Mouse (Mus musculus): ENCODE measurements around the gene Mnat1.
"Not testable (repeated sequence)": the region's sequence is repeated elsewhere in the genome, so short reads cannot be mapped to it uniquely, and the experiment has no call there.

The Mnat1 gene

DNA sequence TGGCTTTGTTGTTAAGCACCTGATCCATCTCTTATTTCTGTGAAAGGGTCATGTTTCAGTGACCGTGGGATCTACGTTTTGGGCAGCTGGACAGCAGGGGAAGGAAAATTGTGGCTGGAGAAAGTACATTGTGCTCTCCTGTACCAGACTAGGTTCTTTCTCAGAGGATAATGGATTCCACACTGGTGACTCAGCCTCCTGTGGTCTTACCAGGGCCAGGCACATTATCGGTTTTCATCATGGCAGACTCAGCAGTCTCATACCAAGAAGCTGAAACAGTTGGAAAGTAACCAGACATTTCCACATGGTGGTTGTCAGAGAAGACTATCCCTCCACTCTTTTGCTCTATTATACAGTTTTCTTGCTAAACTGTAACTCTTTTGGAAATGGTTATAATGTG, 23.7 kb downstream of the Mnat1 start:
- DNase-seq (ENCODE audit: low read depth, low spot score) = no peak

DNA sequence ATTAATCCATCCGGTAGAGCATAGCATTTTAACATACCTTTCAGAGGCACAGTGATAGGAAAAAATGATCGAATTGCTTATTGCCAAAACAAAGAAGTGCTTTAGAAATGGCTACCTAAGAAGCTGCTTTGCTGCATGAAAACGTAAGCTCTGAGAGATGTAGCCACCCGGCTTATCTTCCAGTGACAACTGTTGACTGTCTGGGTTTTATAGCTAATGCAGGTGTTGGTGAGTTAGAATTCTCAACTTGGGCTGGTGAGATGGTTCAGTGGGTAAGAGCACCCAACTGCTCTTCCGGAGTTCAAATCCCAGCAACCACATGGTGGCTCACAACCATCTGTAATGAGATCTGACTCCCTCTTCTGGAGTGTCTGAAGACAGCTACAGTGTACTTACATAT, 27.5 kb downstream of the Mnat1 start:
- not testable (repeated sequence) for DNase-seq (ENCODE audit: low read depth, low spot score)

- DNase-seq (ENCODE audit: low read depth, low spot score) = no peak
Measured at GRCm38 (mm10) chr12:73154150-73154549, 30.6 kb downstream of the Mnat1 start.

GRCm38 (mm10) chr12:73160341-73160740, 36.8 kb downstream of the Mnat1 start:
- DNase-seq (ENCODE audit: low read depth, low spot score) = no peak

DNA sequence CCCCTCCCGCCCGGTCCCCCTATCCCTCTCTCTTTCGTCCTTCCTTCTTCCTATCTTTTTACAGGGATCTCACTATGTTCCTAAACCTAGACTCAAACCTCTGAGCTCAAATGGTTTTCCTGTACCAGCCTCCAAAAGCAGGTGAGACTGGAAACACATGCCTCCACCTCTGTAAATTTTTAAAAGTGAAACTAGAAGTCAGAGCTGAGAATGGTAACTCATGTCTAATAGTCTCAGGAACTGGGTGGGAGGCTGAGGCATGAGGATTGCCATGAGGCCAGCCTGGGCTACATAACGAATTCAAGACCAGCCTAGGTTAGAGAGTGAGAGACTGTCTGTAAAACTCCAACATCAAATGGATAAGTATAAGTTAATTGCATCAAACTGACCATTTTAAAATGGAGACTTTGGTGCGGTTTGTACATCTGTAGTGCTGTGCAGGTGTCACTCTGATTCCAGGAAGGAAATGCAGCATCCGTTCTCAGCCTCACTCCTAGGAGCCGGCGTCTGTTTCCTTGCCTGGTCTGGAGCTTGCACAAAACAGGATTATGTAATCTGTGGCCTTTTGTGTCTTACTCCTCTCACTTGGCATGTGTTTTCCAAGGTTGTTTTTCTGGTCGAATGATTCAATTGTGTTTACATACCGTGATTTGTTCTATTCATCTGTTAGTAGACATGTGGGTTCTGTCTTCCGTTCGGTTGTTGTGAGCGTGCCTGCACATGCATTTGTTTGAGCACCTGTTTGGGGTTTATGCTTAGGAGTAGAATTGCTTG, 39.1 kb downstream of the Mnat1 start:
- DNase-seq (ENCODE audit: low read depth, low spot score) = peak; percentile 39

GRCm38 (mm10) chr12:73170794-73171193, 47.3 kb downstream of the Mnat1 start:
- no peak for DNase-seq (ENCODE audit: low read depth, low spot score)

GRCm38 (mm10) chr12:73183896-73184295, 60.4 kb downstream of the Mnat1 start:
- DNase-seq (ENCODE audit: low read depth, low spot score) = no peak

DNA sequence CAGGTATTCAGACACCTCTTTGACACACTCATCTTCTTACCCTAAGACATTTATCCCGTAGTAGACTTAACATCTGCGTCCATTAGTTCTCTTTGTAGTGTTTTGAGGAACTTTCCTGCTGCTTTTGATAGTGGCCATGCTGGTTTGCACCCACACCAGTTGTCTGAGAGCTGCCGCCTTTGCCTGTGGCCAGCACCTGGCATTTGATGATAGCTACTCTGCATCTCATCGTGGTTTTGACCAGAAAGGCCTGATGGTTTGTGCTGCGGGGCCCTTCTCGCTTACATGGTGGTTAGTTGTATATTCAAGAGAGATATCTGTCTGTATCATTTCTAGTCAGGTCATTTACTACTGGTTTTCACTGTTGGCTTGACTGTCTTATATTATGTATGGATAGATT, 73.8 kb downstream of the Mnat1 start:
- DNase-seq (ENCODE audit: low read depth, low spot score) = no peak

- no peak for DNase-seq (ENCODE audit: low read depth, low spot score)
Measured at GRCm38 (mm10) chr12:73198451-73198850, 74.9 kb downstream of the Mnat1 start.

- DNase-seq (ENCODE audit: low read depth, low spot score) = no peak
Measured at GRCm38 (mm10) chr12:73199375-73199774, 75.9 kb downstream of the Mnat1 start.

- DNase-seq (ENCODE audit: low read depth, low spot score) = no peak
Measured at GRCm38 (mm10) chr12:73201587-73201986, 78.1 kb downstream of the Mnat1 start.

DNA sequence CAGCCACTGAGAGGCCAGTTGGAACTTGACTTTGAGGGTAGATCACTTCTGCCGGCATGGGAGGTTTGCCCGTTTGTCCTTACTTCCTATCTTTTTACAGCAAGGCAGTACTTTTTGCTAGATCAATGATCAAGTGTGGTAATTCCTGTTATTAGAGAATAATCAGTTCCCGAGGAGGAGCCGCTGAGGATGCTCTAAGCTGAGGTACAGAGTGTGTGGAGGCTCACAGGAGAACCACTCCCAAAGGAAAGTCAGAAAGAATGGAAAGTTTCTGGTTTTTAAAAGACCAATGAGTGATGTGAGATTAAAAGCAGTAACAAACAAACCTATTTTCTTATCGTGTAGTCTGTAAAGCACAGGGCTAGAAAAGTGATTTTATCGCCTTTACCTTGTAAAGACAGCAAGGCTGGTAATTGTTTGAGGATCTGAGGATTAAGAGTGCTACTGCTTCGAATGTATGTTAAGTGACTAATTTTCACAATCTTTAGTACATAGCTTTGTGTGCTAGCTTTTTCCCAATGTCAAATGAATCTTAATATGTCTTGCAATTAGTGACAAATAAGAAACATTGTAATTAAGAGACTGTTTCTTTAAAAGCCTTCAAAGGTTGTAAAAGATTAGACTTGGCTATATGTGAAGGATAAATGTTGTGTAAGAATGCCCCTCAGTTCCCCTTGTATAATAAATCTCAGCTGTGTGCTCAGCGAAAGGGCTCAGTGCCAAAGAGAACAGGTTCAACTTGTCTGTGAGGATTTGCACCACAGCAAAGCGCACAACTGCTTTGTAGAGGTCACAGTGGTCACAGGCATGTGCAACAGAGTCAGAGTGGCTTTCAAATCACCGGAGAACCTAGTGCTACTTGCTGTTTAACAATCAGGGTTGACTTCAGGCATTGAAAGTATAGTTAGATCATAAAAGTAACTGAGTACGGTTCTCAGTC, 82.5 kb downstream of the Mnat1 start:
- no peak for DNase-seq (ENCODE audit: low read depth, low spot score)

DNA sequence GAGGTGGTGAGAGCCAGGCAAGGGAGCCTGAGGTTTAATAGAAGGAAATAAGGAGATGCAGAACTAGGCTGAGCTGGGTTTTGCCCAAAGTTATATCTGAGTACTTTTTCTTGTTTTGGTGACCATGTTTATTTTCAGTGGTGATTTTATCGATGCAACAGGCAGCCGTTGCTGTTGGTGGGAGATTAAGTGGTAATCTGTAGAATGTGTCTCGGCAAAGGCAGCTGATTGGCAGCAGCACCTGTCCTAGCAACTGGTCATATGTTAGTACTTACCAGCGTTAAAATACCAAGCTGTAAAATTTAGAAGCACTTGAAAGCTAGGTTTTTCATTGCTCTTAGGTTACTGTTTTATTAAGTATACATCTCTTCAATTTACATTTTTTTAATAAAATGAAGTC, 83.5 kb downstream of the Mnat1 start:
- DNase-seq (ENCODE audit: low read depth, low spot score) = no peak

DNA sequence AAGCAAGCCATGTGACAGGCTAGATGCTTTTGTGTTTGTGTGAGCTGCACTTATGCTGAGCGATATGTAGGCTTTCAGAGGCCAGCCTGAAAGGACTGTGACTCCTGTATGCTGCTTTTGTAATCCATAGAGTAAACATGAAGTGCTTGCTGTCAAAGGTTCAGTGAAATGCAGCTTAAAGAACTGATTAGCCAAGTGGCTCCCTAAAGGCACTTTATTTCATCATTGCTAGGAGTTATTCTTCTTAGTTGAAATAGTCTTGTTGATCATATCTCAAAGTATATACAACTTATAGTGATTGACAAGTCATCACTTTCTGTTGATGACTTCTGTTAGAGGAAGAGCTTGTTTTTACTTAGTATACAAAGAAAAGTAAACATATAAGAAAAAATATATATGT, 83.9 kb downstream of the Mnat1 start:
- no peak for DNase-seq (ENCODE audit: low read depth, low spot score)

GRCm38 (mm10) chr12:73208518-73208917, 85.0 kb downstream of the Mnat1 start:
- DNase-seq (ENCODE audit: low read depth, low spot score) = no peak

GRCm38 (mm10) chr12:73209117-73209516, 85.6 kb downstream of the Mnat1 start:
- no peak for DNase-seq (ENCODE audit: low read depth, low spot score)

DNA sequence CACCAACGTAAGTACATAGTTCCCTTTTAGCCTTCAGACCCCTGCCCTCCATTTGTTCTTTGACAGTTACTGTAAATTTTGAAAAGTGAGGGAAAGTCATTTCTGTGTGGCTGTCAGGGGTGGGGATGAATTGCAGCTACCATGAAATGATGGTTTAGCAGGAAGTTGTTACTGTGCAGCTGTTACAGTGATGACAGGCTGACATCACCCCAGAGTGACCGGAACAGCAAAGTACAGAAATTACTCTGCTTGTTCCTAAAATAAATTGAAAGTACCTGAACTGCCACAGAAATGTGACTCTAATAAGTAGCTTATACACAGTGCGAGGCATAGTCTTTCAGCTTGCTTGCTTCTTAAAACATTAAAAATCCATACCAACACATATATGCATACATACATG, 86.9 kb downstream of the Mnat1 start:
- DNase-seq (ENCODE audit: low read depth, low spot score) = no peak

DNA sequence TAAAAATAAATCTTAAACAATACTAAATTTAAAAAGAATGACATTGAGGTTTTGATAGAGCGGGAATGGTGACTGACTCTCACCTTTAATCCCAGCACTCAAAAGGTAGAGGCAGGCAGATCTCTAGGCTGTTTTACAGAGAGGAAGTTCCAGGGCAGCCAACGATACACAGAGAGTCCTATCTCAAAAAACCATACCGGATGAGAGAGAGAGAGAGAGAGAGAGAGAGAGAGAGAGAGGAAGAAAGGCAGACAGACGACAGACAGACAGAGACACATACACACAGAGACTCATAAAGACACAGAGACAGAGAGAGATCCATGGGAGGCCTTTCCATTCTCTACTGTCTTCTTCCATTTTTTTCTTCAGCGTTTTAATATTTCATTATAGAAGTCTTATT, 92.3 kb downstream of the Mnat1 start:
- no peak for DNase-seq (ENCODE audit: low read depth, low spot score)

DNA sequence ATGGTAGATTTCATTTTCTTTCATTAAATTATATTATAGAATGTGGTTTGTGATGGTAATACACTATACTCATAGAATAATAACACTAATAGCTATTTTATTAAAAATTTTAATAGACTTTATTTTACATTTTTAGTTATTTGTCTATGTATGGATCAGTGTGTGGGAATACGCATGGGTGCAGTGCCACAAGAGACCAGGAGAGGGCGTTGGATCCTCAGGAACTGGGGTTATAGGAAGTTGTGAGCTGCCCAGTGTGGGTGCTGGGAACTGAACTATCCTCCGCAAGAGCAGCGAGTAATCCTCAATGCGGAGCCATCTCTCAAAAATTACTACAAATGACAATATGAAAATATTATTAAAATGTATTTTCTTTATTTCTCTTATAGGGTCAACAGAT, 95.1 kb downstream of the Mnat1 start:
- peak; percentile 38 for DNase-seq (ENCODE audit: low read depth, low spot score)

- no peak for DNase-seq (ENCODE audit: low read depth, low spot score)
Measured at GRCm38 (mm10) chr12:73221235-73221634, 97.7 kb downstream of the Mnat1 start.

DNA sequence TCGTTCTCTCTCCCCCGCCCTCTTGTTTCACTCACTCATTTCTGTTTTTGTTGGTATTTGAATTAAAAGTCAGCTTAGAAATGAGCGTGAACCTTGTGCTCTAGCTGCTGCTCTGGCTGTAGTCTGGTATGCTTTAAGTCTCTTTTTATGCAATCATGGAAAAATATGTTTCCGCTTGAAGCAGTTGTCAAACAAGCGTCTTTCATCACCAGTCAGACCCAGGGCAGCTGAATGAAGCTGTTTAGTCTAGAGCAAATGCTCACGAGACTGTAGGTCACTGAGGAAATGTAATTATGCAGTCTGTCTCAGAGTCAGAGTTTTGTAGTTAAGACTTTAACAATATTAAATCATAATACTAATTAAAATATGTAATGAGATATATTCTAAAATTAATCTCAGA, 100.4 kb downstream of the Mnat1 start:
- DNase-seq (ENCODE audit: low read depth, low spot score) = no peak

- no peak for DNase-seq (ENCODE audit: low read depth, low spot score)
Measured at GRCm38 (mm10) chr12:73228427-73228826, 104.9 kb downstream of the Mnat1 start.

GRCm38 (mm10) chr12:73230196-73230595, 106.7 kb downstream of the Mnat1 start:
- no peak for DNase-seq (ENCODE audit: low read depth, low spot score)

All from R1 (cell line).